Mouse (Mus musculus): ENCODE measurements at regions not wholly inside any gene's neighbourhood (a gene's known extent, or its start where the extent isn't known, plus 50 kb on each side); places are given as distances from the start of the nearest gene placed in this dataset.
"Not testable (repeated sequence)": the region's sequence is repeated elsewhere in the genome, so short reads cannot be mapped to it uniquely, and the experiment has no call there.

DNA sequence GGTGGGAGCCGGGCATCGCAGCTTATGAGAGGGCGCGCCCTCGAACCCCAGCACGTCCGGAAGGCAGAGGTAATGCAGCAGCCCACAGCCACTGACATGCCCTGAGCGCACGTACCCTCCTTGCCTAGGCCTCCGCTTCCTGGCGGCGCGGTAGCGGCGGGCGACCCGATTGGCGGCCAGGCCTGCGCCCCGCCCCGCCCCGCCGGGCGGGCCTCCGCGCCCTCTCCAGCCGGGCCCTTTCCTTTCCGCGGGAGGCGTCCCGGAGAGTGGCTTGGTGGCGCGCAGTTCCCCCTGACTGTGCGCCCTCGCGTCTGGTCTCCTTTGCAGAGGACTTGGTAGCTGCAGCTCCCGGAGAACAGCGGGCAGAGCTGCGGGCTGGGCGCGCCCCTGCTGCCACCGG is 461.1 kb downstream of the Gm21863 start:
- DNase-seq (ENCODE audit: extremely low spot score, low spot score), result peak; percentile 11

DNA sequence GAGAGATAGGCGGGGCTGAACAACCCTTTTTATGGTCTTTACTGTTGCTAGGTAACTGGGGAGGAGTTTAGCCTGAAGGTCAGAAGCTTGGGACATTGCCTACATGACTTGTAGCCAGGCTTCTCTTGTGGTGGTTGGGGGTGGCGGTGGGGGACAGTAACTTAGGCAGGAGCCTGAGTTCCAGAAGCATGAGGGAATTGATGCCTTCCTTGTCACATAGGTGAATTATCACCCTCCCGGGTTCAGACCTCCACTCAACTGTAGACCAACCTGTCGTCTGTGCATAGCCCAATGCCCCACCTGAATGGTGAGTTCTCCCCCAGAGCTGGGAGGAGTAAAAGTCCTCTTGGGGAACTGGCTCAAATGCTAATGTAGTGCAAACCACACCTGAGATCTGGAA is 472.1 kb downstream of the Gm21863 start:
- not testable (repeated sequence) for DNase-seq (ENCODE audit: extremely low spot score, low spot score)

DNA sequence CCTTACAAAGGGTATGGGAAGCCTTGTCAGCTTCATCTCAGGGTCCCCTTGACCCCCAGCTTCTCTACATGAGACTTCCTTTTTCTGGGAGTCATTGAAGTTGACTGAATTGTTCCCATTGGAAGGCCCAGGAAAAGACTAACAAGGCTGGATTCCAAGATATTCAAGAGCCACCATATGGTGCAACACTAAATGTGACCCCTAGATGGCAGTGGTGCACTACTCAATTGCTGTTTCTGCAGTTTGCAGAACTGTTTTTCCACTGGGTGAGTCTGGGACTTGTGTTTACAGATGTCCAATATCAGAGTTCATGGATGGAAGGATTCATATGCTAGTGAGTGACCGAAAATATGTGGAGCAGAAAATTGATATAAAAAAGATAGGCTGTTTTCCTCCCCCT is 510.3 kb downstream of the Gm21863 start:
- peak; percentile 10 for DNase-seq (ENCODE audit: extremely low spot score, low spot score)
